Mouse (Mus musculus) heart, adult 18-20 months (tissue): ENCODE results near the gene Mcu. TPM values are rescaled to one million over a fixed set of nuclear protein-coding genes. Genes with fewer than 3 reads are reported as not detected.

Source experiments
- DNase-seq, 2 experiments: peaks; one replicate each; pipeline ENCODE4 v3.0.0; 2021 to 2022; ENCODE audit warnings: mixed read lengths in 1 of 2
- total RNA-seq, 2 experiments: library from RNA; stranded (reverse); gene quantifications; 2 replicates each; pipeline ENCODE4 v1.2.3; 2021

The Mcu gene
- total RNA-seq, 2 experiments from 2014 or later, result 21.3 to 22.6 TPM

DNA sequence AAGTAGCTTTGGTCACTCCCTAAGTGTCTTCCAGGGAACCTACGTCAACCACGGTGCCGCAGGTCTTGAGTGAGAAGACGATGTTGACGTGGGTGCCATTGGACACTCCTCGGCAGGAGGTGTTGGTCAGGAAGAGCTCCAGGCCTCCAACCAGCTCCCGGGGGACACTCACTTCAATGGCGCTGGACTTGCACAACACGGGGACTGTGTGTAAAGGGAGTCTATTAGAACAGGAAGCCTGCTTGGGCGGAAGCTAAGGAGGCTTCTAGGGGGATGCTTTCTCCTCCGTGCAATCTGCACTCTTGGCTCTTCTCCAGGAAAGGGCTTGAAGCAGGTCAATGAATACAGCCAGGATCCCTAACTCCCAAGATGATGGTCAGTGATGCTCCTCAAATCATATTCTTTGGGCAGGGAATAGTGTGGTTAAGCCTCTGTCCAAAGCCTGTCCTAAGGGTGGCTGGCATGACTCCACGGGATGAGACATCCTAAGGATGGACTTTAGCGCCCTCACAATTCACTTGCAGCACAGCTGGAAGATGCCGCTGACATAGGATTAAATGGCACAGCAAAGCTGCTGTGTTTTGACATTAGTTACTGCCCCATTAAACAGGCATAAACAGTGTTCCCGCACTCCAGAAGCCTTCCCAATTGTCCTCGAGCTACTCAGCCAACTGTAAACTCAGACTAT is 186.9 kb downstream of the Mcu start:
- DNase-seq, result no peak

DNA sequence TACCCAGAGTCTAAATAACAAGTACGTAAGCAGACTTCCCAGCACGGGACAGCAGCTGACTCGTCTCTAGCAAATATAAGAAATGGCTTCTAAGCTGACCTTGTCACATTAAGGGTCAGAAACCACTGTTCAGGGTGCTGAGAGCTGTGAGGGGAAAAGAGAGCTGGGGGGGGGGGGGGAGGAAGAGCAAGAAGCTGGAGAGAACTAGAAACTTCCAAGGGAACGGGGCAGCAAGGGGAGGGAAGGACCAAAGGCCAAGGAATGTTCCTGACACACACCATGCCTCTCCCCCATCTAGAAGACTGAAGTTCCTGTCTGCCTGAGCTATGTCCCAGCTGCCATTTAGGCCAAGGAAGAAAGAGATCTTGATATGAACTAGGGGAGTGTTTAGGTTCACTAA is 190.1 kb downstream of the Mcu start:
- DNase-seq, result no peak

GRCm38 (mm10) chr10:59425369-59425768 is 191.1 kb downstream of the Mcu start:
- DNase-seq, result peak; percentile 76 to 84

DNA sequence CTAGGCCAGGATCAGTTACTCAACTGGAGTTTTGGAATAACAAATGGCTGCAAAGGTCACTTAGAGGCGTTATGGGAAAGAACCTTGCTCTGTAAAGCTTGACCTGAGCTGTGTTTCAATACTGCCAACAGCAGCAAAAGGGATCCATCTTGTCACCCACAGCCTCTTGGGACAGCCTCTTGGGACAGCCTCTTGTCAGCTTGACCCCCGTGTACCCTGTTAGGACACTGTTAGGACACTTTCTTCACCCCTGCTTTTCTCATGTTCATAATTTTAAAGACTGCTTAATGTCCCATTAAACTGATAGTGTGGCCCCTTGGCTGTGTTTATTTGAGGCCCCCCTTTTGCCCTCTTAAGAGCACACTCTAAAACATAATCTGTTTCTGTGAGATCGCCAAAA is 192.0 kb downstream of the Mcu start:
- no peak for DNase-seq

DNA sequence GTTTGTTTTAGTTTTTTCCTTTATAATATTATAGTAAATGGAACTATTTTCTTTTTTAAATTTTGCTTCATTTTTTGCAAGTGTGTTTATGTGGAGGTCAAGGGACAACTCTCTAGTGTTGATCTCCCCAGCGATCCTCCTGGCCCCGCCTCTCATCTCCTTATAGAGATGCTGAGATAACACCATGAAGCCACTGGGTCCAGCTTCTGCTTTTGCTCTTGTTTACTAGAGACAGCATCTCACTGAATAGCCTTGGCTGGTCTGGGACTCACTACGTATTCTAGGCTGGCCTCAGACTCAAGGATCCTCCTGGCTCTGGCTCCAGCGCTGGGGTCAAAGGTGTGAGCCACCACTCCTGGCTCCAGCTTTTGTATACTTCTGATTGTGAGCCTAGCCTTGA is 197.0 kb downstream of the Mcu start:
- no peak for DNase-seq

DNA sequence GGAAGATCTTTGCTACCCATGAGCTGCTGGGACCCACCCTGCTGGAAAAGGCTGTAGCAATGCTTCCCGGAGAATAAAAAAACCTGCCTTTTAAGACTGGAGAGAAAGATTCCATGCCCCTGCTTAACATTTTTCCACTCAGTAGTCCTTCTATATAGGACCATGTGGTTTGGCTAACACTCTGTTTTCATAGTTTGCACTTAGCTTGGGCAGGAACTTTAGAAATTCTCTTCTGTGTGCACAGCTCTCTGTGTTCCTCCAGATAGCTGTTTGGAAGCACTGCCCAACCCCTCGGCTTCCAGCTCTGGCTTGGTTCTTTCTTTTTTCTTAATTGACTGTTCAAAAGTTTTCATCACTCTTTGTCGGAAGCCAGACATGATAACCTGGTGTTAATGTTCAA is 199.9 kb downstream of the Mcu start:
- DNase-seq, result no peak

GRCm38 (mm10) chr10:59413711-59414110 is 202.8 kb downstream of the Mcu start:
- no peak for DNase-seq

GRCm38 (mm10) chr10:59410264-59410663 is 206.2 kb downstream of the Mcu start:
- no peak for DNase-seq

DNA sequence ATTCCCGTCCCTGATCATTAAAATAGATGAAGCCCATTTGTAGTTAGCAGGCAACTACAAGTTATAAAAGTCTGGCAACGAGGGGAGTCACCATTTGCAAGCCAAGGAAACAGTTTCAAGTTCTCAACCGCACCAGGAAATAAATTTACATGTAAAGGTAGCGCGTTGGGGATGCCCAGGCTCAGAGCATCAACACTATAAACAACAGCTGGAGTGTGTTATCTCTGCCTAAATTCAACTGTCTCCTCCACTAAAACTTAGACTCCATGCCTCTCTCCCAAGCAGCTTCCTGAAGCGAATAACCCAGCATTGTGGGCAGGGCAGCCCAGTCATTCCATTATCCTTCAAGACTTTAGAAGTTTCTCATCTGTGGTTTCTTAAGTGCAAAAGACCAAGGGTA is 208.0 kb downstream of the Mcu start:
- no peak for DNase-seq

DNA sequence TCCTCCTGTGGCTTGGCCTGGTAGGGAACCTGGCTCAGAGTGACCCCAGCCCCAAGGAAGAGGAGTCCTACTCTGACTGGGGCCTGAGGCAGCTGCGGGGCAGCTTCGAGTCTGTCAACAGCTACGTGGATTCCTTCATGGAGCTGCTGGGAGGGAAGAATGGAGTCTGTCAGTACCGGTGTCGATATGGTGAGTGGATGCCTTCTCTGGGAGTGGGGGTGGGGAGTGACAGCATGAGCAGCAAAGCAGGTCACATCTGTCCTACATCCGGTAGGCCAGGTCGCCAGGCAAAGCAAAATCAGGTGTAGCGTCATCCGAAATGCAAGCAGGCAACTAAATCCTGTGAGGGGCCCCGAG is 212.7 kb downstream of the Mcu start:
- DNase-seq, result no peak

- DNase-seq, result no peak
Observed at GRCm38 (mm10) chr10:59402899-59403792, 213.3 kb downstream of the Mcu start, which contains the start of gene Pla2g12b. TSS of gene Pla2g12b (plus strand) at chr10:59403660.

Other genes with a start within 250 kb of the Mcu start
- gene Gm10273, start 221.1 kb downstream of the Mcu start, total RNA-seq, result 100 to 1,000 TPM; 149 to 195 TPM
- gene Pla2g12b, start 213.0 kb downstream of the Mcu start, total RNA-seq, result not detected
- not detected for gene Oit3, start 174.9 kb downstream of the Mcu start, total RNA-seq
- gene Gm10322, start 629 bp downstream of the Mcu start, total RNA-seq, result not detected
- 10 to 100 TPM; 24.3 to 25.8 TPM for gene Micu1, start 85.8 kb upstream of the Mcu start, total RNA-seq